Mouse (Mus musculus) yolk sac, embryonic 10.5 days (tissue): ENCODE measurements around the gene Ndufs3.
"Not testable (repeated sequence)": the region's sequence is repeated elsewhere in the genome, so short reads cannot be mapped to it uniquely, and the experiment has no call there.

ENCODE experiments used
- DNase-seq: peaks from one replicate; pipeline ENCODE4 v3.0.0-alpha.2; 2017; ENCODE audit warnings: low spot score

Gene Ndufs3

DNA sequence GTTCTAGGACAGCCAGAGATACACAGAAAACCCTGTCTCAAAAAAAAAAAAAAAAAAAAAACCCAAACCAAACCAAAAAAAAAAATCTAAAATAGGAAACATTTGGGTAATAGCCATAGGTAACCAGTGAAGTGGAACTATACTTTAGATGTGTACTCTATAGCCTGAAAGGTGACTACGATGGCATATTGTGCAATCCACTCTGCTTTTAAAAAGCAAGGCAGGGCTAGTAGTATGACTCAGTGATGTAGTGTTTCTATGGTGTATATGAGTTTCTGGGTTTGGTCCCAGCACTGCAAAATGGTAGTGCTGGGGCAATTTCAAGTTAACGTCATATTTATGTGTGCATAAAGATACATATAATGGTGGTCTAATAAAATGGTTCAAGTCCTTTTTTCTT, 2.1 kb upstream of the Ndufs3 start:
- DNase-seq: no peak

DNA sequence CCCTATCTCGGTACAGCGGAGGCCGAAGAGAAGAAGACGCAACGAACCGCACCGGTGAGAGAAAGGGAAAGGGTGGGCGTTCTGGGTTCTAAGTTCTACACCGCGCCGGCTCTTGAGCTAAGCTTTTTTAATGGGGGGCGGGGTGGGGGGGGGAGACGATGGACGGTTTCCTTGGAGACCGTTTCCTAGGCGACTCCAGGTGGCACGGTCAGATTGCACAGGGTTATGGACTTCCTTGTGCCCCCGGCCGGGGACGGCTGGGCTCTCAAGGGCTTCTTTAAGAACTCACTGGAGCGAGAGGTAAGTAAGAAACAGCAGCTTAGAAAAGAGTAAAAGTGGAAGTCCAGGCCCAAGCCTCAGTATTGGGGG, 213 bp upstream of the Ndufs3 start:
- DNase-seq: no peak

DNA sequence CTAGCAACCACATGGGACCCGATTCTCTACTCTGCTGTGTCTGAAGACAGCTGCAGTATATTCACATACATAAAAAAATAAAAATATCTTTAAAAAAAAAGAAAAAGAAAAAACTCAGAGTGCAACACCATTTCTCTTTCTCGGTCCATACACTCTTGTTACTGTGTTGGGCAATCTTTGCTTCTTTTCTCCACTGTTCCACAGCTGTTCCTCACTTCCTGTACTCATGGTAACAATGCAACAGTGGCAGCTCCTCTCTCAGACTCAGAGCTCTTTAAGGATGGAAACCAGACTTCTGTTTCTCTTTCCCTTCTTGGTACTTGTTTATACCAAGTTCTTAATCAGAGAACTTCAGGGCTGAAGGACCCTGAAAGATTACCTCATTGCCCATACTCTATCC, 1.2 kb downstream of the Ndufs3 start:
- no peak for DNase-seq

DNA sequence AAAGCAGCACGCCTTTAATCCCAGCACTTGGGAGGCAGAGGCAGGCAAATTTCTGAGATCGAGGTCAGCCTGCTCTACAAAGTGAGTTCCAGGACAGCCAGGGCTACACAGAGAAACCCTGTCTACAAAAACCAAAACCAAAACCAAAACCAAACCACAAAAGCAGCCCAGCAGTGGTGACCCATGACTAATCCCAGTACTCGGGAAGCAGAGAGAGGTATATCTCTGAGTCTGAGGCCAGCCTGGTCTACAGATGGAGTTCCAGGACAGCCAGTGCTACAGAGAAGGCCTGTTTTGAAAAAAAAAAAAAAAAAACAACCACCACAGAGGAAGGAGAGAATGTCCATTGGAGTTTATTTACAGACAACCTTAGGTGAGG, 10.3 kb downstream of the Ndufs3 start:
- not testable (repeated sequence) for DNase-seq

DNA sequence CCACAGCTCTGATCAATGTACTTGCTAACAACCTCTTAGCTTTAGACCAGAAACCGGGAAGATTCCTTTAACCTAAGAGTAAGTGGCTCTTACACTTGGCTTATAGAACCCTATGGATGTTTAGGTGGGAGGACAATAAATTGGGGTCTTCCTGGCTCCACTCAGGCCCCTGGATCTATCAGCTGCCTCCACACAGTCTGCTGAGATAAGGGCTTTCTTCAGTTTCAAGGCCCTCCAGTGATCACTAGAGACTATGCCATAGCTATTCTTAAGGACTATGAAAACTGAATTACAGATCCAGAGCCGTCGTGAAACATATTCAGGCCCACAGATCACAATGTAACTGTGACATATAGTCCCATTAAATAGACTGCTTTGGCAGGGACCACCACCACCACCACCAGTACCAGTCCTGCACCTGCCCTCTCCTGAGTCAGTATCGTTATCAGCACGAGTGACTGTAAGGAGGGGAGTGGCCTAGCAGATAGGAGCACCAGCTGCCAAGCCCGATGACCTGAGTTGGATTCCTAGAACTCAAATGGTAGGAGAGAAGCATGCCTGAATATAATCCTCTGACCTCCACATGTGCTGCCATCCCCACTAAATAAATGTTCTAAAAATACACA, 10.8 kb downstream of the Ndufs3 start:
- DNase-seq: no peak

DNA sequence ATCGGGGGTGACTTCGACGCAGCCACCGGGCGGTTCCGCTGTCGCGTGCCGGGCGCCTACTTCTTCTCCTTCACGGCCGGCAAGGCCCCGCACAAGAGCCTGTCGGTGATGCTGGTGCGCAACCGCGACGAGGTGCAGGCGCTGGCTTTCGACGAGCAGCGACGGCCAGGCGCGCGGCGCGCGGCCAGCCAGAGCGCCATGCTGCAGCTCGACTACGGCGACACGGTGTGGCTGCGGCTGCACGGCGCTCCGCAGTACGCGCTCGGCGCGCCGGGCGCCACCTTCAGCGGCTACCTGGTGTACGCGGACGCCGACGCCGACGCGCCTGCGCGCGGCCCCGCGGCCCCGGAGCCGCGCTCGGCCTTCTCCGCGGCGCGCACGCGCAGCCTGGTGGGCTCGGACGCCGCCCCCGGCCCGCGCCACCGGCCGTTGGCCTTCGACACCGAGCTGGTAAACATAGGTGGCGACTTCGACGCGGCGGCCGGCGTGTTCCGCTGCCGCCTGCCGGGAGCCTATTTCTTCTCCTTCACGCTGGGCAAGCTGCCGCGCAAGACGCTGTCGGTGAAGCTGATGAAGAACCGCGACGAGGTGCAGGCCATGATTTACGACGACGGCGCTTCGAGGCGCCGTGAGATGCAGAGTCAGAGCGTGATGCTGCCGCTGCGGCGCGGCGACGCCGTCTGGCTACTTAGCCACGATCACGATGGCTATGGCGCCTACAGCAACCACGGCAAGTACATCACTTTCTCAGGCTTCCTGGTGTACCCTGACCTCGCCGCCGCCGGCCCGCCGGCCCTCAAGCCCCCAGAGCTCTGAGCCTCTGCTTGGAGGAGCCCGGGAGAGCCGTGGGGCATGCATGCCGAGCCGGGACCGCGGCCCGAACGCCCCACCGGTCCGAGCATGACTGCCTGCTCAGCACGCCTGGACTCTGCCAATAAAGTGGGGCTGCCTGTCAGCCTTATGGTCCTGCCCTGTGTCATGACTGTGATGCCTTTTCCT, 14.8 kb downstream of the Ndufs3 start:
- DNase-seq: peak; percentile 71

DNA sequence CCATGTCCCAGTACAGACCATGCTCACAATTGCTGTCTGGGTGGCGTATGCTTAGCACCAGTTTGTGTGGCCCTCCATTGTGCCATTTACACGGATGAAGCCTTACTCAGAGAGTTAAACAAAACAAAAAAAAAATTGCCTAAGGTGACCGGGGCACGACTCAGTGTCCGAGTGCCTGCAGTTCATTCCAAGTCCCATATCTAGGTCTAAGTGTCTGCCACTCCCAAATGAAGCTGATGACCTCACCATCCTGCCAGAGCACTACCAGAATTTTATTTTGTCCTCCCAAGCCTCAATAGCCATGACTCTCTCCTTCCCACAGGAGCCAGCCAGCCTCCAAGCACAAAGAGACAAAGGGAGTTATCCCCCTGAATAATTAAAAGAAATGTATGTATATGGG, 17.0 kb downstream of the Ndufs3 start:
- no peak for DNase-seq

DNA sequence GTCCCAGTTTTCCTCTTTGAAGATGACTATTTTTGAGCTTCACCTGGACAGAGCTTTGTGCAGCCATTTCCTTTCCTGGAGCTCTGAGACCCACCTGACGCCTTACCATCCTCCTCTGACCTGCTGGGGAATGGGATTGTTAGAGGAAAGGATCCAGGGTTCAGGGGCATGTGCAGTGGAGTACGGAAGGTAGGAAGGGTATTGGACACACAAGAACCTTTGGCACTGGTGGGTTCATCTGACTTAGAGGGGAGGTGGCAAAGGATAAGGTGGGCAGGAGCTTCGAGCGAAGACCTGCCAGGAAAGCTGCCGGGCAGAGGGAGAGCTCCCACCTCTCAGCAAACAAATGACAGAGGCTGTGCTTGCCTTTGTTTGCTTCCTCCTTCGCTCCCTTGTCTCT, 18.2 kb downstream of the Ndufs3 start:
- DNase-seq: no peak

DNA sequence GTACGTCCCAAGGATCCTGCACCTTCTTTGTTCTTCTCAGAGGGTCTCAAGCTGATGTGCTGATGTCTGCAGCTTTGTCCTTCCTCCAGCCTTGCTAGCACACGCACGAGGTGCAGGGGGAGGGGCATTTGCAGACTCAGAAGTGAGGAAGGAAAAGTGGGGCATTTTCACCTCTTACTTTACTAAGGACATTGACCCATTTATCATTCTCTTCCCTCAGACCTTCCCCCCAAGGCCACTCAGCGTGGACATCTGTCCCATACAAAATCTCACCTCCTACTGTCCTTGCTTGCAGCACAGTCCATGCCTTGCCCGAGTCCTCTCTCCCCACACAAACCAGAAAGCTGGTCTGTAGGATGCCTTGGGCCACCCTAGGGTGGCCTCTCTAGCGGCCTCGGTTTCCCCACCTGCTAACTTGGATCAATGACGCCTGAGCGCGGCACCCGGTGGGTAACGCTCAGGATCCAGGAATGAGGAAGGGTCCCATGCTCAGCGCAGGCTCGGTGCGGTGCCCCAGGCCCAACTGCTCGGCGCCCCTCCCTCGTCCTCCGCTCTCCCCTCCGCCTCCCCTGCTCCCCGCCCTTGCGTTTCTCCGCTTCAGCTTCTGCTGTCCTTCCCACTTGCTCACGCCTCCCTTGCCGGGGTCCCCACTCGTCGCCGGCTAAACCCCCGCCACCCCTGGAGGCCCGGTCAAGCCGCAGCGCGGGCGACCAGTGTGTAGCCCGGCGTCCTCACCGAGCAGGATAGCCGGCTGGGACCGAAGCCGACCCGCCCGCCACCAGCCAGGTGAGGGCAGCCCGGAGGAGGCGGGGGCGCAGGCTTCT, 19.2 kb downstream of the Ndufs3 start, which contains the start of gene C1qtnf4:
Gene C1qtnf4 (plus strand): TSS at position 643 of the 824 bp plus-strand sequence.
- no peak for DNase-seq

DNA sequence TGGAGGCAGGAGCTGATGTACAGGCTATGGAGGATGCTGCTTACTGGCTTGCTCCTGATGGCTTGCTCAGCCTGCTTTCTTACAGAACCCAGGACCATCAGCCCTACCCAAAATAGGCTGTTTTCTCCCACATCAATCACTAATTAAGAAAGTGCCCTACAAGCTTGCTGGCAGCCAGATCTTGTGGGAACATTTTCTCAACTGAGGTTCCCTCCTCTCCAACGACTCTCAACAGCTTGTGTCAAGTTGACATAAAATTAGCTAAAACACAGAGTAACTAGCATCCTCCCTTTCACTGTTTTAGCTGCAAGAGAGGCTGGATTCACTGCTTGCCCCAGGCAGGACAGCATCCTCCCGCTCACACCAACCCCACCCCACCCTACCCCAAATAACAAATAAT, 22.8 kb downstream of the Ndufs3 start:
- DNase-seq: no peak

DNA sequence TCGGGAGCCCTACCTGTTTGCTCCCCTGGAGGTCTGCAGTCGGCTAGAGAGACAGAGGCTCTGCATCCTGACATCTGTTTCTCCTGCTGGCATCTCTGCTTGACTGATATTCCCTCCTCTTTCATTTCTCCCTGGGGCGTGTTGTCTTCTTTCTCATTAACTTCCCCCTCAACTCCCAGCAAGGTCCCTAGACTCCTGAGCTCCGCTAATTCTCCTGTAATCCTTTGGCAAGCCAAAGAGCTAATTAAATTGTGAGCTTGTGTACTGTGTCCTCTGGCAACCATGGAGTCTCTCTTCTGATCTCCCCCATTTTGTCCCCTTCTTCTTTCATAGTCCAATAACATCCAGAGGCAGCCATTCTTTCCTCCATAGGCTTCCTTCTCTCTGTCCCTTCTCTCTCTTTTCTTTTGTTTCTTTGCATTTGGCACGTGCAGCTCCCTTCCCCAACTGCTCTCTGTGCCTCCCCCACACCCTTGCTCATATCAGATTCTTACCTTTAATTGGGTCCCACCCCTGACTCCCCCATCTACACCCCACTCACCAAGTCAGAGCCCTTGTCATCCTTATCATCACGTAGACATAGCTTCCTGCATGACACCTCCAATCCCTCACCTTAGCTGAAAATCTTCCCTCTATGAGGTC, 24.4 kb downstream of the Ndufs3 start:
- no peak for DNase-seq

DNA sequence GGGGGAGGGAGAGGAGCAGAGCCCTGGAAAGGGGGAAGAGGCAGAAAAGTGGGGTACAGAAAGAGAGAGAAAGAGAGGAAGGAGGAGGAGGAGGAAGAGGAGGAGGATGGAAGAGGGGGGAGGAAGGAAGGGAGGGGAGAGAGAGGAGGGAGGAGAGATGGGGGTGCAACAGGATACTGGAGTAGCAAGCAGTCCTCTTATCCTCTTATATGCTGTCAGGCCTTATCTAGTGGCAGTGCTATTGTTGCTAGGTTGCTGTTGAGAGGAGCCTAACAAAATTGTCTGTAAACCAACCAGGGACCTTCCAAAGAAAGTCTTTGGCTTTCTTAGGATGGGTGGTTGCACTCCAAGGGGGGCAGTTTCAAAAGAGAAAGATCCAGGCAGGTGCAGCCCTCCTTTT, 25.2 kb downstream of the Ndufs3 start:
- no peak for DNase-seq

DNA sequence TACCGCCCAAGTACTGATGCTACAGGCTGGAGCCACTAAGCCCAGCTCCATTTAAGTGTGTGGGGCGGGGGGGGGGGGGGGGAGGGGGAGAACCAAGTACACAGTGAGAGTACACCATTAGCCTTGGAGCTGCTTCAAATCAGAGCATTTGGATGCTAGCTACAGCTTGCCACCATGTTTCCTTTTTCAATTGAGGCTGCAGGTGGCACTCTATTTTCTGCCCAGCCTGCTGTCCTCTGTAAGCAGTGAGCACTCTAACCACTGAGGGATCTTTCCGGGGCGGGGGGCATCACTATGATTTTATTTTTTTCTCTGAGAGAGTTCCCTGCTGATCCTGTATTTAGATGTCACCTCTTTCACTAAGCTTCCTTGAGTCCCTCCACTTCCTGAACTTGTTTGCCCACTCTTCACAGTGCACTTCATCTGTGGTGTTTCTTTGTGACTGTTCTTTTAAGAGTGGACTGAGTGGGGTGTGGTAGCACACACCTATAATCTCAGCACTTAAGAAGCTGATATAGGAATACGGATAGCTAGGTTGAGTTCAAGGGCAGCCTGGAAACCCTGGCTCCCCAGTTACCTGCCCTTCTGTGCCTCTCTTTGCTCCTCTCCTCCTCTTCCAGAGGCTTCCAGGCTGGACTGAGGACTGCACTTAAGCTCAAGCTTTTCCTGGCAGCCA, 26.9 kb downstream of the Ndufs3 start:
- DNase-seq: no peak

DNA sequence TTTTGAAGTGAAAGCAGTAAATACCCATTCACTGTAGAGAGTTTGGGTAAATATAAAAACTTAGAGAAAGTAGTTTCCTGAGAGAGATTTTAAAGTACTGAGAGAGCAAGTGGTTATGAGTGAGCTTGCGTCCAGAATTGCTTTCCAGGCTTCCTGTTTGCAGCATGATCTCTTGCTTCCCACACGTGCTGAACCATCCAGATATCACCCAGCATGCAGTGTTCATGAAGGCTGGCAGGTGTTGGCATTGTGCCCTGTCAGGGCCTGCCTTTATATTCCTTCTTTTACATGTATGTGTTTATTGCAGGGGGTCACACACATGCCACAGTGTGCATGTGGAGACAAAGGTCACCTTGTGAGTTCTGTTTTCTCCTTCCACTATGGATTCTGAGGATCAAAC, 29.4 kb downstream of the Ndufs3 start:
- no peak for DNase-seq

DNA sequence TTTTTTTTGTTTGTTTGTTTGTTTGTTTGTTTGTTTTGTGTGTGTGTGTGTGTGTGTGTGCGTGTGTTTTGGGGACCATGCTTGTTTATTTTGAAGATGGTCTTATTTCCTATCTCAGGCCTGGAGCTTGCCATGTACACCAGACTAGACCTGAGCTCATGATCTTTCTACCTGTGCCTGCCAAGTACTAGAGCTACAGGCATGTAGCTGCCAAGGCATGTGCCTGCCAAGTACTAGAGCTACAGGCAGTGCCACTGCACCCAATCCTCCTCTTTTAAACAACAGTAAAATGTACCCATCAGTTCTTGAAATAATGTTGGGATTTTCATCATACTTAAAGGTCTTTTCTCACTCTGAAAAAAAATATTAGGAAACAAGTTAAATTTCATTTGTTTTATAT, 30.6 kb downstream of the Ndufs3 start:
- DNase-seq: no peak

DNA sequence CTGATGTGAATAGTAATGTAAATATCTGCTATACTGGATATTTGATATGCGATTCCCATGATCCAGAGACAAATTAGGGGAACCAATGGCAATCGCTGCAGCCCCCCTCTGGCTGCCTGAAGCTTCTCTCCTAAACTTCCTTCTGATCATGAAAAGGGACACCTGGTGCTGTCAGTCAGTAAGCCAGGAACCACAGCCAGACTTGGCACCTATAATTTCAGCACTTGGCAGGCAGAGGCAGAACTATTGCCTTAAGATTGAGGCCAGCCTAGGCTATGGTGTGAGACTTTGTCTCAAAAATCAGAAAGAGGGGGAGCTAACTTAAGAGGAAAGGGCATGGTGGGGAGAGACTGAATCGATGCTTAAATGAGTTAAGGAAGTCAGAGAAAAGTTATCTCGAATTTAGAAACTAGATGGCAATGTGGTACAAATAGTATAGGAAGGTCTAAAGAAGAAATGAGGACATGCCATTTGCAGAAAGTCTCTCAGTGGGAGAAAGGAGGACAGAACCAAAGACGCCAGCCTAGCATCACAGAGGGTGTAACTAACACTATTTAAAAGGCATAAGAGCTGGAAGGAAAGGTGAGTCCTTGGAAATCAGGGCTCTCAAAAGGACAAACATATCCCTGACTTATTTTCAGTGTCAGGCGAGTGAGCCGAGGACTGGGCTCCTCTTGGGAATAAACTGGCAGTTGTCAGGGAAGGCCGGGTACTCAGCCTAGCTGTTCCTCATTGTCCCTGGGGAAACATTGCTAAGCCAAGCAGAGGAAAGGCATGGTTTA, 33.3 kb downstream of the Ndufs3 start:
- DNase-seq: no peak

DNA sequence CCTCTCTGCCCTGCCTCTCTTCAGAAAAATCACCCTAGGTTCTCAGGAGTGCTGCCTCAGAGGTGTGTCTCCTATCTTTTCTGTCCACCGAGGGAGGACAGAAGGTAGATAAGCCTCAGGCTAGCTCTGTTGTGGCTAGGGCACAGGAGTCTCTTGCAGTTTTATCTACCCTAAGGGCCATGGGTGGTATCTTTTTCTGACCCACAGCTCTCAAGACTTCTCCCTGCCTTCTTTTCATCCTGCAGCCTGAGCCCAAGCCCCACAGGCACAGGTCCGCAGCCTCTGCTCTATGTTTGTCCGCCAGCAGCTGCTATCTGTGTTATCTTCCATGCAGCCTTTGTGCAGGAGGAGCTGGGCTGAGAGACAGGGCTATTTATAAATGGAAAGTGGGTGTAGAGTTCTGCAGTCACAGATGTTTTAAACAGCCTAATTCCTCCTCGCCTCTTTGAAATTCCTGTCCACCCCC, 34.5 kb downstream of the Ndufs3 start:
- peak; percentile 65 for DNase-seq

DNA sequence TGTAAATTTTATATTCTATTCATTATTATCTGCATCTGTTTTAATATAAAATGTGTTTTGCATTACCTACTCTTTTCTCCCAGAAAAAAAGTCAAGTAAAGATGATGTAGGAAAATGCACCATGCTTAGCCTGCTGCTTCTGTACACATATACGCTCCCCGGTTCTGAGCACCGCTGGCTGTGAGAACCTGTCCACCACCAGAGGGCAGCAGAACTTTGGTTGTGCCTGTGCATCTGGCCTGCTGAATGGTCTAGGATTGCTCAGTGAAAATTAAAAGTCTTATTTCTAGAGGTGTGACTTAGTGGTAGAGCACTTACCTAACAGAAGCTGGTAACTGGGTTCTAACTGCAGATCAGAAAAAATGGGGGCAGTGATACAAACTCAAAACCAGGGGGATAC, 38.1 kb downstream of the Ndufs3 start:
- DNase-seq: peak; percentile 68

DNA sequence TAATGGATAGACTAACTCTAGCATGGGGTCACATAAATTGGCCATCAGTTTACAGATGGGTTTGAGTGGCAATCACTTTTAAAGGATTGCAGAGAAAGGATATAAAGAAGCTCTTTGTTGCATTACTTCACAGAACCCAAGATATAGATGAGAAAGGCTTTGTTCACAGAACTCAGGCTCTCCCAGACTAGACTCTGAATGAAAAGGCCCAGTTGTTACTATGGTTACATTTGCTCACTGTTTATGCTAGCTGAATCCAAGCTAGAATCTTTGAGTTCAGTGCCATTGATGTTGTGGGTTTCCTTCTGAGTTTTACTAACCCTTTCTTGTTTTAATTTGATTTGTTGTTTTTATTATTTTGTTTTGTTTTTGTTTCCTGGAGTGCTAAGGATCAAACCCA, 40.4 kb downstream of the Ndufs3 start:
- DNase-seq: no peak

DNA sequence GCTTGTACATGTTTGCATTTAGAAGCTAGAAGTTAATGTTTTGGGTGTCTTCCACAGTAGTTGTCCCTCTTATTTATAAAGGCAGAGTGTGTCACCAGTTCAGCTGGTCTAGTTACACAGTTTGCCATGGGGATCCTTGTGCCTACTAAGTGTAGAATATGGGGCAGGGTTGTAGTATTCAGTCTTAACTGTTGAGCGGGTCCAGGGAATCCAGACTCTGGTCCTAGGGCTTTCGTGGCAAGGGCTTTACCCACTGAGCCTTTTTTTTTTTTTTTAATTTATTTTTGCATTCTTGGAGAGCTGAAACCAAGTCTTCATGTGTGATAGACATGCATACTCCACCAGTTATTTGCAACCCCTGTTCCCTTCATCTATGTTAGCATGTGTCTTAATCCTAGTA, 43.1 kb downstream of the Ndufs3 start:
- DNase-seq: no peak

DNA sequence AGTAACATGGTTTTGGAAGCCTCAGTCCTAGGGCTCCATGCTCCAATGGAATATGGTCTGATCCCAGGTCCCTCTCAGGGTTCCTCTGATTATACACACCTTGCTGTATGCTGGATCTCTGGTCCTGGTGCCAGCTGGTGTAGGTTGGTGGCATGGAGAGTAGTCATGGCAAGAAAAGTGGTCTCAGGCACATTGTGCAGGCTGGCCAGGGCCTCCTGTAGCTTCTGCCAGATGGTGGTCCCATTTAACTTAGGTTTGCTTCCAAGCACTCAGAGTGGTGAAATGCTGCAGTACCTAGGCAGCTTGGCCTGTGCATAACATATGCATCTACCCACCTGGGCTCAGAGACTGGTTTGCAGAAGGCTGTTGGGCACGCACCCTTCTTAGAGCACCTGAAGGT, 54.2 kb downstream of the Ndufs3 start:
- no peak for DNase-seq
